Mouse (Mus musculus): ENCODE data around the gene Mindy4. TPM values are rescaled to one million over a fixed set of nuclear protein-coding genes. Genes with fewer than 3 reads are reported as not detected.

Gene Mindy4
- total and polyA plus RNA-seq, 3 experiments, result not detected

GRCm38 (mm10) chr6:55166777-55167463, 36.3 kb upstream of the Mindy4 start:
- Histone ChIP-seq H3K27ac (ENCODE audit: insufficient read depth, low read depth) (no peak overlapping the region), H3K27me3 (replicated peaks) (peaks cover 11% of the 10 kb centered on the region), H3K4me1 (ENCODE audit: control insufficient read depth in 1 of 2, insufficient read depth in 2 of 2) (peaks cover 0 to 23% of the 10 kb centered on the region in 2 experiments; a peak in 2 of 4 replicates), H3K9me3 (replicated peaks; ENCODE audit: low read length) (no peaks in the 10 kb centered on the region), H3K4me2 (ENCODE audit: insufficient read depth, low read depth, poor library complexity, severe bottlenecking) (no peak overlapping the region), H3K4me3 (replicated peaks in 1 of 3; ENCODE audit: low read depth in 2 of 3, low read length in 2 of 3, poor library complexity in 1 of 3) (no peak overlapping the region), H3K79me2 (replicated peaks; ENCODE audit: control insufficient read depth, extremely low read depth, insufficient read depth, poor library complexity, severe bottlenecking) (no peaks in the 10 kb centered on the region), H3K36me3 (replicated peaks in 1 of 2; ENCODE audit: control insufficient read depth in 1 of 2, insufficient read depth in 1 of 2, low read length in 1 of 2) (no peaks in the 10 kb centered on the region), H3K9ac (ENCODE audit: insufficient read depth, low read depth) (no peak overlapping the region)
- peak; percentile 81 for DNase-seq (ENCODE audit: extremely low read depth)
- dilution Hi-C loops (cut with MboI; ENCODE audit: extremely low pct_ligation_motif_present, extremely low pct_unique_long_range_greater_than_20kb, low sequenced_read_pairs) (no loop called here), in situ Hi-C loops (cut with MboI; ENCODE audit: low pct_ligation_motif_present, low pct_unique_long_range_greater_than_20kb, low sequenced_read_pairs) (loop anchor here (5.0 to 10.0 kb wide), 4 partner anchors 150 to 462 kb away; no protein-coding TSS in a partner anchor)
- TF ChIP-seq USF1 (IDR thresholded peaks at IDR 0.05; ENCODE audit: low read depth, low read length), result no peak
- peak; percentile 50; the same call in 1 of the 2 replicates for TF ChIP-seq NELFE (IDR thresholded peaks at IDR 0.05; ENCODE audit: low read depth, low read length)
- TF ChIP-seq PAX5 (IDR thresholded peaks at IDR 0.05; ENCODE audit: low read length), result no peak
- TF ChIP-seq ZKSCAN1 (IDR thresholded peaks at IDR 0.05; ENCODE audit: borderline replicate concordance, low read depth, low read length), result no peak
- TF ChIP-seq BHLHE40 (IDR thresholded peaks at IDR 0.05; ENCODE audit: low read depth, low read length), result no peak
- no peak for TF ChIP-seq USF2 (conservative IDR thresholded peaks at IDR 0.05; ENCODE audit: low read depth, low read length)
- no peak for TF ChIP-seq ZNF384 (IDR thresholded peaks at IDR 0.05; ENCODE audit: low read depth, low read length)
- no peak for TF ChIP-seq MAZ (IDR thresholded peaks at IDR 0.05; ENCODE audit: low read depth, low read length)
- peak; percentile 90 to 94 for TF ChIP-seq CTCF (conservative IDR thresholded peaks at IDR 0.05 in 1 of 2, IDR thresholded peaks at IDR 0.05 in 1 of 2; ENCODE audit: low read depth in 2 of 2, low read length in 2 of 2)
- TF ChIP-seq MXI1 (IDR thresholded peaks at IDR 0.05; ENCODE audit: low read depth, low read length), result no peak
- no peak for TF ChIP-seq POLR2A (IDR thresholded peaks at IDR 0.05; ENCODE audit: low read depth, low read length)
- TF ChIP-seq MAX (IDR thresholded peaks at IDR 0.05; ENCODE audit: low read length), result no peak
- TF ChIP-seq TBP (conservative IDR thresholded peaks at IDR 0.05; ENCODE audit: low read depth, low read length), result no peak
- no peak for TF ChIP-seq MYC (IDR thresholded peaks at IDR 0.05; ENCODE audit: low read depth, low read length)
- TF ChIP-seq JUN (IDR thresholded peaks at IDR 0.05; ENCODE audit: insufficient read depth, low read depth, low read length), result no peak
- no peak for TF ChIP-seq CHD2 (IDR thresholded peaks at IDR 0.05; ENCODE audit: low read length)
- no peak for TF ChIP-seq GABPA (IDR thresholded peaks at IDR 0.05; ENCODE audit: insufficient replicate concordance, low read depth, low read length)
- peak; percentile 55; the same call in 1 of the 2 replicates for TF ChIP-seq SIN3A (IDR thresholded peaks at IDR 0.05; ENCODE audit: low read length)
- no peak for TF ChIP-seq ETS1 (conservative IDR thresholded peaks at IDR 0.05; ENCODE audit: low read depth, low read length)
- TF ChIP-seq JUND (conservative IDR thresholded peaks at IDR 0.05; ENCODE audit: low read depth, low read length), result 0 out of 2 replicates have a peak, but pooled peaks have one; percentile 27
- TF ChIP-seq UBTF (IDR thresholded peaks at IDR 0.05; ENCODE audit: low read depth, low read length), result no peak
- no peak for TF ChIP-seq EP300 (IDR thresholded peaks at IDR 0.05; ENCODE audit: low read length)
- peak; percentile 96 for TF ChIP-seq SMC3 (IDR thresholded peaks at IDR 0.05; ENCODE audit: low read depth, low read length)
- no peak for TF ChIP-seq IRF4 (IDR thresholded peaks at IDR 0.05; ENCODE audit: low read depth, low read length)
- no peak for TF ChIP-seq RCOR1 (conservative IDR thresholded peaks at IDR 0.05; ENCODE audit: low read depth, low read length)
- TF ChIP-seq E2F4 (IDR thresholded peaks at IDR 0.05; ENCODE audit: insufficient replicate concordance, low read depth, low read length), result no peak
- TF ChIP-seq ELF1 (IDR thresholded peaks at IDR 0.05; ENCODE audit: low read depth, low read length), result no peak
- TF ChIP-seq RAD21 (IDR thresholded peaks at IDR 0.05; ENCODE audit: low read depth, low read length), result peak; percentile 96
- no peak for TF ChIP-seq CHD1 (IDR thresholded peaks at IDR 0.05; ENCODE audit: low read depth, low read length)
- TF ChIP-seq KAT2A (IDR thresholded peaks at IDR 0.05; ENCODE audit: insufficient replicate concordance, low read length), result no peak
- no peak for TF ChIP-seq HCFC1 (IDR thresholded peaks at IDR 0.05; ENCODE audit: low read depth, low read length)
- no peak for TF ChIP-seq ZMIZ1 (IDR thresholded peaks at IDR 0.05; ENCODE audit: low read depth, low read length)
- TF ChIP-seq POLR2AphosphoS2 (IDR thresholded peaks at IDR 0.05; ENCODE audit: low read depth, low read length), result no peak
- TF ChIP-seq ZC3H11A (IDR thresholded peaks at IDR 0.05; ENCODE audit: low read depth, low read length), result peak; percentile 78
- TF ChIP-seq MAFK (IDR thresholded peaks at IDR 0.05; ENCODE audit: insufficient replicate concordance, low read length), result no peak
- TF ChIP-seq NRF1 (IDR thresholded peaks at IDR 0.05; ENCODE audit: low read depth, low read length), result 0 out of 2 replicates have a peak, but pooled peaks have one; percentile 33
- TF ChIP-seq MEF2A (IDR thresholded peaks at IDR 0.05; ENCODE audit: borderline replicate concordance, low read depth, low read length), result no peak
- no peak for TF ChIP-seq TCF12 (IDR thresholded peaks at IDR 0.05; ENCODE audit: low read depth, low read length)
